Mouse (Mus musculus) intestine, embryonic 16.5 days (tissue): Measurements from ENCODE around the gene Oxct2a. TPM values are rescaled to one million over a fixed set of nuclear protein-coding genes. Genes with fewer than 3 reads are reported as not detected.
"Not testable (repeated sequence)": the region's sequence is repeated elsewhere in the genome, so short reads cannot be mapped to it uniquely, and the experiment has no call there.

Experiments
- ATAC-seq: fragments of 200-750 bp; cut with Nextera tagmentation; 2 replicates; pipeline ENCODE4 v1.8.0; 2017; ENCODE audit warnings: moderate TSS enrichment, moderate library complexity
- H3K27ac ChIP-seq: fragments of 300-500 bp; sonication (generic); 2 replicates; pipeline ENCODE4 v1.5.1; 2014; ENCODE audit warnings: mild to moderate bottlenecking, low read length
- H3K27me3 ChIP-seq: fragments of 300-500 bp; sonication (generic); replicated peaks from 2 replicates; pipeline ENCODE4 v1.6.1; 2014; ENCODE audit warnings: low read length, control low read depth, mixed read lengths; ENCODE audit not compliant: control insufficient read depth, insufficient read depth
- H3K36me3 ChIP-seq: fragments of 300-500 bp; sonication (generic); 2 replicates; pipeline ENCODE4 v1.6.1; 2014; ENCODE audit warnings: low read length, control low read depth; ENCODE audit not compliant: control insufficient read depth, insufficient read depth
- H3K4me1 ChIP-seq: fragments of 300-500 bp; sonication (generic); 2 replicates; pipeline ENCODE4 v1.6.1; 2014; ENCODE audit warnings: low read length, control low read depth, mixed read lengths; ENCODE audit not compliant: control insufficient read depth, insufficient read depth
- H3K4me2 ChIP-seq: fragments of 300-500 bp; sonication (generic); 2 replicates; pipeline ENCODE4 v1.6.1; 2014; ENCODE audit warnings: low read depth, low read length, control low read depth
- H3K4me3 ChIP-seq: fragments of 300-500 bp; sonication (generic); 2 replicates; pipeline ENCODE4 v1.5.1; 2014; ENCODE audit warnings: mild to moderate bottlenecking, low read length
- H3K9ac ChIP-seq: fragments of 300-500 bp; sonication (generic); 2 replicates; pipeline ENCODE4 v1.6.1; 2014; ENCODE audit warnings: low read depth, low read length
- H3K9me3 ChIP-seq: fragments of 300-500 bp; sonication (generic); 2 replicates; pipeline ENCODE4 v1.6.1; 2016; ENCODE audit warnings: low read length, control low read depth; ENCODE audit not compliant: control insufficient read depth
- WGBS: fragments of 180-500 bp; shearing (Covaris S2); extraction: QIAGEN DNeasy Blood & Tissue Kit; methylation state at CpG from one replicate; pipeline ENCODE4 v1.1.7; 2014; 5-methylcytosine and 5-hydroxymethylcytosine counted together
- polyA plus RNA-seq: library from polyadenylated mRNA; unstranded; fragments of >200 nt; fragmentation: Nextera tagmentation; extraction: Ambion mirVana; gene quantifications from 2 replicates; pipeline ENCODE4 v1.2.1, GENCODE M21; 2015

The Oxct2a gene
- polyA plus RNA-seq, 1 experiment from 2014 or later = not detected

DNA sequence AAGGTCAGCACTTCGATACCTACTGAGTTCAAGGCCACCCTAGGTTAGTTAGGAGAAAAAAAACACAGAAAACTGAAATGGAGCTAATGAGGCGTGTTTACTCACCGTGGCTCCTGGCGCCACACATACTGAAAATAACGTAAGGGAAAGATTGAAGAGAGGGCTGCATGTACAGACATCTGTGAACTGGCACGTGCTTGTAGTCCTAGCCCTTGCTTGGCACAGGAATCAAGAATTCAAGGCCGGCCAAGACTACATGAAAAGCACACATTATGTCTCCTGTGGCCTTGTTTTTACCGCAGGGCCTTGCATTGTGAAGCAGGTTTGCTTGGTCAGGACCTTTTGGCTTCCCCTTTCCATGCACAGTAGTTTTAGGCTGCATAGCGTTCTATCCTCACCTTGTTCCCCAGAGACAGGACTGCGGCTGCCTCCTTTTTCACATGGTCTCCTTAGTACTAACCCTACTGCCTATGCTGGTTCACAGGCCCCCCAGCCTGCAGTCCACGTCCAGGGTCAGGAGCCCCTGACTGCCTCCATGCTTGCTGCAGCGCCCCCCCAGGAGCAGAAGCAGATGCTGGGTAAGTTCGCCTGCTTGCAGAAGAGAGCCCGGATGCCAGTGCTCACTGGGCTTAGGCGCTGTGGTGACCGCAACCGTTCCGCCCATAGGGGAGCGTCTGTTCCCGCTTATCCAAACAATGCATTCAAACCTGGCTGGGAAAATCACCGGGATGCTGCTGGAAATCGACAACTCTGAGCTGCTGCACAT is 26.1 kb downstream of the Oxct2a start:
- WGBS = 91% methylated on average over 22 of the region's 22 CpGs
- no peak overlapping the region for H3K27ac ChIP-seq

DNA sequence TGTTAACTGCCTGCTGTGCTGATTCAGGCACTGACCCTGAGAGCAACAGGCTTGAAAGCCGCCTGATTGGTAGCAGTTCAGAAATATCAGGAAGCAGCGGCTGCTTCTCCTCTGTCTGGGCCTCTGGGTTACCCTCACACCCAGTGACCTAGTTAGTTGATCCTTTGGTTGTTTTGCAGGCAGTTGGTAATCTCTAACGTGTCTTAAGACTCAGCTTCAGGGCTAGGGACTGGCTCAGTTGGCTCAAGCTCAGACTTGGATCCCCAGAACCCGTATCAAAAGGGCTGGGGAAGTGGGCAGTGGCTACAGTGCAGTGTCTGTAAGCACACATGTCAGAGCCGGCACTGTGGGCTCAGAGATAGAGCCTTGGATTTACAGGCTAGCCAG is 27.3 kb downstream of the Oxct2a start:
- H3K27ac ChIP-seq = no peak overlapping the region
- H3K9ac ChIP-seq = no peak overlapping the region
- H3K4me3 ChIP-seq = no peak overlapping the region
- H3K9me3 ChIP-seq = no peaks in the 10 kb centered on the region
- H3K27me3 ChIP-seq = no peaks in the 10 kb centered on the region
- ATAC-seq = no peak
- no peaks in the 10 kb centered on the region for H3K4me1 ChIP-seq
- peaks cover 51% of the 10 kb centered on the region for H3K36me3 ChIP-seq
- 84% methylated on average over 5 of the region's 5 CpGs for WGBS
- no peak overlapping the region for H3K4me2 ChIP-seq

More for the DNA sequence above, 26.1 kb downstream of the Oxct2a start:
- Histone ChIP-seq H3K4me2 (no peak overlapping the region), H3K36me3 (peaks cover 51% of the 10 kb centered on the region), H3K27me3 (no peaks in the 10 kb centered on the region), H3K4me1 (no peaks in the 10 kb centered on the region), H3K9ac (no peak overlapping the region), H3K4me3 (no peak overlapping the region), H3K9me3 (no peaks in the 10 kb centered on the region)
- no peak for ATAC-seq

- Histone ChIP-seq H3K27ac (no peak overlapping the region), H3K9me3 (no peaks in the 10 kb centered on the region), H3K4me2 (no peak overlapping the region), H3K9ac (no peak overlapping the region), H3K36me3 (peaks cover 56% of the 10 kb centered on the region), H3K4me3 (no peak overlapping the region), H3K4me1 (no peaks in the 10 kb centered on the region), H3K27me3 (no peaks in the 10 kb centered on the region)
- 88% methylated on average over 21 of the region's 21 CpGs for WGBS
- ATAC-seq = no peak
These were observed 27.8 kb downstream of the Oxct2a start for GRCm38 (mm10) chr4:123295516-123296147.

- H3K9me3 ChIP-seq, H3K4me1 ChIP-seq, ATAC-seq, H3K27ac ChIP-seq, H3K4me3 ChIP-seq, H3K4me2 ChIP-seq, H3K27me3 ChIP-seq, H3K9ac ChIP-seq: not testable (repeated sequence)
- peaks cover 53% of the 10 kb centered on the region for H3K36me3 ChIP-seq
- WGBS = 88% methylated on average over 15 of the region's 15 CpGs
These were observed 28.4 kb downstream of the Oxct2a start for GRCm38 (mm10) chr4:123295026-123295425.

- no peak overlapping the region for H3K9ac ChIP-seq
- peaks cover 58% of the 10 kb centered on the region for H3K36me3 ChIP-seq
- no peaks in the 10 kb centered on the region for H3K9me3 ChIP-seq
- no peaks in the 10 kb centered on the region for H3K4me1 ChIP-seq
- H3K4me2 ChIP-seq = no peak overlapping the region
- no peak overlapping the region for H3K27ac ChIP-seq
- WGBS = 74% methylated on average over 7 of the region's 7 CpGs
- H3K27me3 ChIP-seq = no peaks in the 10 kb centered on the region
- H3K4me3 ChIP-seq = no peak overlapping the region
- no peak for ATAC-seq
These were observed 29.6 kb downstream of the Oxct2a start for GRCm38 (mm10) chr4:123293661-123294443.

DNA sequence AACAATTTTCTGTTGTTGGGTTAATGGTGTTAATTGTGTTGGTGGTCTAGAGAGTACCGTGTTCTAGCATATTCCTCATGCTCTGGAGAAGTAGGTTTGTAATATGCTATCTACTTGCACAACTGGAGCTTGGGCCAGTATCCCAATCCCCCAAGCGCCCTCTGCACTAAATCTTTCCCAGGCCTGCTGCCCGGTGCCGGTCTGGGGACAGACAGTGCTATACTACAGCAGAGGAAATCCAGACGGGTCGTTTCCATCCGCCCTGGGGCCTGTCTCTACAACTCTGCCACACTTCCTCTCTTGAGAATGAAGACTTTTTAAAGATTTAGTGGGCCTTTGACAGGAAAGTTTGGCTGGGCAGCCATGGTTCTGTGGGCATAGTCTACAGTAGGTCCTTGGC is 30.4 kb downstream of the Oxct2a start:
- H3K36me3 ChIP-seq = peaks cover 55% of the 10 kb centered on the region
- no peaks in the 10 kb centered on the region for H3K4me1 ChIP-seq
- H3K27ac ChIP-seq = no peak overlapping the region
- no peaks in the 10 kb centered on the region for H3K9me3 ChIP-seq
- WGBS = 84% methylated on average over 7 of the region's 7 CpGs
- H3K4me2 ChIP-seq = no peak overlapping the region
- ATAC-seq = no peak
- no peak overlapping the region for H3K9ac ChIP-seq
- no peak overlapping the region for H3K4me3 ChIP-seq
- H3K27me3 ChIP-seq = no peaks in the 10 kb centered on the region

GRCm38 (mm10) chr4:123292390-123292789 is 31.0 kb downstream of the Oxct2a start:
- Histone ChIP-seq H3K27ac (no peak overlapping the region), H3K9ac (no peak overlapping the region), H3K9me3 (no peaks in the 10 kb centered on the region), H3K4me1 (no peaks in the 10 kb centered on the region), H3K4me2 (no peak overlapping the region), H3K27me3 (no peaks in the 10 kb centered on the region), H3K4me3 (no peak overlapping the region), H3K36me3 (peaks cover 54% of the 10 kb centered on the region)
- WGBS = 84% methylated on average over 3 of the region's 3 CpGs
- no peak for ATAC-seq

DNA sequence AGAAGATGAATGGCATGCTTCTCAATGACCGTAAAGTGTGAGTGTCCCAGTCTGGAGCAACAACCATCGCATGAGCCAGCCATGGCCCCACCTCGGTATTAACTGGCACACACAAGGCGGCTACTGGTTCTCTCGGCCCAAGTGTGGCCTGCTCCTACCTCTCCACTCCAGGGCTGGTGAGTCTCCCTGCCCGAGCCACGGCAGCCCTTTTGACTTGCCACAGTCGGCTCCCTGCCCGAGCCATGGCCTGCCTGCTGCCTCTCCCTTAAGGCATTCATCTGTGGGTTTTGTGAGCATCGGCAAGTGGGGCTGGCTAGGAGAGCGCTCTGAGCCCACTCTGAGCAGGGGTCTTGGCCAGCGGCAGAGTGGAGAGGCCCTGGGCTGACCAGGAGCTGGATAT is 34.4 kb downstream of the Oxct2a start:
- Histone ChIP-seq H3K36me3 (peaks cover 36% of the 10 kb centered on the region), H3K4me3 (no peak overlapping the region), H3K9ac (peak overlapping the region; percentile 4; the same call in 1 of the 2 replicates), H3K4me1 (peaks cover 21% of the 10 kb centered on the region), H3K9me3 (no peaks in the 10 kb centered on the region), H3K27me3 (no peaks in the 10 kb centered on the region), H3K4me2 (no peak overlapping the region), H3K27ac (no peak overlapping the region)
- 89% methylated on average over 12 of the region's 12 CpGs for WGBS
- ATAC-seq = no peak

GRCm38 (mm10) chr4:123286790-123287189 is 36.6 kb downstream of the Oxct2a start:
- no peak overlapping the region for H3K9ac ChIP-seq

More at GRCm38 (mm10) chr4:123286790-123287189, 36.6 kb downstream of the Oxct2a start:
- Histone ChIP-seq H3K36me3 (peaks cover 21% of the 10 kb centered on the region), H3K4me3 (no peak overlapping the region), H3K4me1 (peaks cover 24% of the 10 kb centered on the region), H3K9me3 (no peaks in the 10 kb centered on the region), H3K27ac (no peak overlapping the region), H3K27me3 (no peaks in the 10 kb centered on the region), H3K4me2 (no peak overlapping the region)
- 83% methylated on average over 2 of the region's 2 CpGs for WGBS
- no peak for ATAC-seq
